ENCODE assay signal across 24 mouse cellular contexts in genomic region chr3:99046190-99046589, GRCm38 (mm10).
"Had no signal": no experiment of that assay in that cellular context is flagged by ENCODE, and none has a peak within 500 bp of the region (broad histone marks: within the 10 kb centered on the region; RNA-seq: fewer than 3 reads in every experiment).

No protein-coding gene starts in this region.

- DNase-seq: forebrain, postnatal 0 days; gastrocnemius, postnatal 14 days; gastrocnemius, postnatal 36 days; heart, adult 11 months; heart, adult 2 months; heart, postnatal 14 days; heart, postnatal 36 days; kidney, adult 11 months; kidney, adult 2 months; kidney, adult 9 months; kidney, postnatal 14 days; kidney, postnatal 36 days; layer of hippocampus, adult 9-11 months; layer of hippocampus, postnatal 36 days; left cerebral cortex, postnatal 4 days had no signal

- H3K4me2 ChIP-seq: heart, embryonic 11.5 days; heart, embryonic 13.5 days; heart, embryonic 15.5 days; hindbrain, embryonic 14.5 days; kidney, embryonic 15.5 days; limb, embryonic 12.5 days had no signal

- H3K9me3 ChIP-seq: heart, embryonic 13.5 days; heart, embryonic 15.5 days; kidney, embryonic 15.5 days; limb, embryonic 12.5 days had no signal

- H3K4me1 ChIP-seq: heart, embryonic 13.5 days; heart, embryonic 15.5 days; kidney, embryonic 15.5 days; limb, embryonic 12.5 days had no signal

- H3K9ac ChIP-seq: forebrain, postnatal 0 days; heart, embryonic 13.5 days; heart, embryonic 15.5 days; hindbrain, embryonic 14.5 days; kidney, embryonic 15.5 days; limb, embryonic 12.5 days had no signal

- H3K27me3 ChIP-seq: heart, embryonic 13.5 days; heart, embryonic 15.5 days; kidney, embryonic 15.5 days; limb, embryonic 12.5 days had no signal

- H3K36me3 ChIP-seq: heart, embryonic 13.5 days; heart, embryonic 15.5 days; kidney, embryonic 15.5 days; limb, embryonic 12.5 days had no signal

- ATAC-seq: forebrain, postnatal 0 days; hindbrain, embryonic 16.5 days; intestine, embryonic 16.5 days had no signal

- H3K4me3 ChIP-seq: heart, adult 2 months; heart, embryonic 13.5 days; heart, embryonic 15.5 days; kidney, embryonic 15.5 days; limb, embryonic 12.5 days had no signal

- H3K27ac ChIP-seq: heart, adult 2 months; heart, embryonic 13.5 days; heart, embryonic 15.5 days; hindbrain, embryonic 14.5 days; kidney, embryonic 15.5 days; kidney, postnatal 0 days; limb, embryonic 12.5 days had no signal
